Mouse (Mus musculus): ENCODE results near the gene Ttc28.

- TF ChIP-seq POLR2A (IDR thresholded peaks at IDR 0.05; ENCODE audit: low read depth, low read length) (no peak), POLR2AphosphoS2 (IDR thresholded peaks at IDR 0.05; ENCODE audit: low read depth, low read length) (no peak), RAD21 (IDR thresholded peaks at IDR 0.05; ENCODE audit: low read depth, low read length) (no peak), CTCF (conservative IDR thresholded peaks at IDR 0.05 in 1 of 2, IDR thresholded peaks at IDR 0.05 in 1 of 2; ENCODE audit: low read depth in 2 of 2, low read length in 2 of 2) (no peak), ZNF384 (IDR thresholded peaks at IDR 0.05; ENCODE audit: low read depth, low read length) (no peak), USF2 (conservative IDR thresholded peaks at IDR 0.05; ENCODE audit: low read depth, low read length) (no peak), MAX (IDR thresholded peaks at IDR 0.05; ENCODE audit: low read length) (no peak), UBTF (IDR thresholded peaks at IDR 0.05; ENCODE audit: low read depth, low read length) (no peak), EP300 (IDR thresholded peaks at IDR 0.05; ENCODE audit: low read length) (no peak)
These were observed 364.5 kb downstream of the Ttc28 start for GRCm38 (mm10) chr5:111244061-111244460.

Data from CH12.LX (cell line).